Mouse (Mus musculus): Measurements from ENCODE around the gene Hs6st3.

The Hs6st3 gene

DNA sequence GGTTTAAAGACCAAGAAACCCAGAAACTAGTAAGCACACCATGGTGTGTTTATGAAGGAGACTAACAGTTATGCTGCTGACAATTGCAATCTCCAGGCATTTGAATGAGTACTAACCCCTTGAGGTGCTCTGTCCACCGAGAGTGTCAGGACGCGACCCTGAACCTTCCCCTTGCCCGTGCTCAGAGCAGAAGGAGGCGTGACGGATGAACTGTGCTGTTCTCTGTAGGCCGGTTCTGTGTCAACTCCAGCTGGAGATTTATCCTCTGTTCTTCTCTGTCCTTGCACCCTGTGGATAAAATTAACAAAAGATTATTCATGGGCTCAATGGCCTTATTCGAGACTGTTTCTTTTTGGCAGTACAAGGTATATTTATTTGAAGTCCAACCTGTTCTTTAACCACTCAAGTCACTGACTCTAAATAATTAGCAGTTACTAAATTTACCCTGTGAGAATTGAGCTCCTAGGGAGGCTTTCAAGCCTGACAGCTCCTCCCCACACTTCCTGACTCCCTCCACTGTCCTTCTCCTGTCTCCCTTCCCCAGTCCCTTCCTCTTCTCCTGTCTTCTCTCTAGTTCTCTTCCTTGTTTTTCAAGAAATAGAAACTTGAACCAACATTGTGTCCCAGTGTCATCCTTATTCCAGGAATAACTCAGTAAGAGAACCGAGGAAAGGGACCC, 659.2 kb downstream of the Hs6st3 start:
- in situ Hi-C loops (cut with MboI) = no loop called here

DNA sequence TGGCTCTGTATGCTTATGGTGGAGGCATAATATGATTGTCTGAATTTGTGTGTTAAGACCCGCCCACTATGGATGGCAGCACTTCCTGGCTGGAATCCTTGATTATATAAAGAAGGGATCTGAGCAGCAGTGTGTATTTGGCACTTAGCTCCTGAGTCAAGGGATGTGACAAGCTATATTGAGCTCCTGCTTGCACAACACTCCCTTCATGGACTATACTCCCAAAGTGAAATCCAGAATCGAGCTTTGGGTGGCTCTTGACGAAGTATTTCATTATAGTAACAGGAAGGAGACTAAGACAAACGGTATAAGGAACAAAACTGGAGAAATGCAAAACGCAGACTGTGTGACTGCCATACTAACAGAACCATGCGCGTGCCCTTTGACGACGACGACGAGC, 660.4 kb downstream of the Hs6st3 start:
- in situ Hi-C loops (cut with MboI) = no loop called here

DNA sequence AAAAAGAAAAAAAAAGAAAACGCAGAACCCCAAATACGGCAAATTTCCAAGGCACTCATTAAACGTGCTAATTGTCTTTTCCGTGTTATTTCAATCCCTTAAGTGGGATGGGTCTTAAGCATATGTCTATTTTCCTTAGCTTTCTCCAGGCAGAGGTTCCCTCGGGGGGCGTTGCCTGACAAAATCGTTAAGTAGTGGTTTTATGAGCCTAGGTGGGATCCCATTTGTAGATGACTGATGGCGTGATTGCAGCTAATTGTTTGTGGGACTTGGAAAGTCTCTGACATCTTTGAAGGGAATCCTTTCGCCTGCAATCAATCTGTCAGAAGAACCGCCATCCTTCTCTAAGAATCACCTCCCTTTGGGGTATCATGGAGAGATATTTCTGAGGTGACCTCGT, 662.7 kb downstream of the Hs6st3 start:
- in situ Hi-C loops (cut with MboI) = no loop called here

DNA sequence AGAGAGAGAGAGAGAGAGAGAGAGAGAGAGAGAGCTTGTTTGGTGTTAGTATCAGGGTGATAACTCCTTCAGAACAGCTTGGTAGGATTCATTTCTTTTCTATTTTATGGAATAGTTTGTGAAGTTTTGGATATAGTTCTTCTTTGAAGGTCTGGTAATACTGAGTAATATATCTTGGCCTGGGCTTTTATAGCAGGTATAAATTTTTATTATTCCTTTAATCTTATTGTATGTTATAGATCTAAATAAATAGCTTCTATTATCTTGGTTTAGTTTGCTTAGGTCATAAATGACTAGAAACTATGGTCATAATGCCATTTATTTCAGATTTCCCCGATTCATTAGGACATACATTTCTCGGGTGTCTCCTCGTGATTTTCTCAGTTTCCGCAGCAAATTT, 675.8 kb downstream of the Hs6st3 start:
- in situ Hi-C loops (cut with MboI) = no loop called here

DNA sequence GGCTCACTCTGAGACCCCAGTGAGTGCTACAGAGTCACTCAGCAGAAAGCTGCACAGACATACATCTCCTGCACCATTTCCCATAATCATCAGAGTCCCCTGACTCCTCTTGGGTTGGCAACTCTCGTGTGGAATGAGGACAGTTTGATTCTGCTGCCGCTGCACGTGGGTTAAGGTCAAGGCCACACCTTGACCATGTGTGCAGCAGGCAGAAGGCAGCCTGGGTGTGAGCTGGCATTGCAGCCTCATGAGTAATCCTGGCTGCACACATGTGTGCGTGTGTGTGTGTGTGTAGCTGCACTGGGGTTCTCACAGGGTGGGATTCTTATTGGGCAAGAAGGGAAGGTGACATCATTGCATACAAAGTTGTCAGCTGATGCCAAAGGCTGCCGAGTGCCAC, 677.5 kb downstream of the Hs6st3 start:
- in situ Hi-C loops (cut with MboI) = no loop called here

DNA sequence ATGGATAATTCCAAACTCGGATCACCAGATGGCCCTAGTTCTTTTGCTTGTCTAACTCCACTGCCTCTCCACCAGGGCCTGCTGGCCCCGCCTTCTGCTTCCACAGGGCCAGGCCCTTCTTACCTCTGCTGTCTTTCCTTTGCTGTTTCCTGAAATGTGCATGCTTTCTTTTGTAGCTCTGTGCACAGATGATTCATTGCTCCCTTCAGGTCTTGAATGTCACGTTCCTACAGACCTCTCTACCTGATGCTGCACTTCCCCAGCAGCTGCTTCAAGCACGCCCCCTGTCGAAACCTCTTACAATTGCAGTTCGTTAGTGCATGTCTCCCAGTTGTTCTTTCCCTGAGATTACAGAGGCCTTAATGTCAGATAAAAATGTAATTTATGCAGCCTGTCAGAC, 682.4 kb downstream of the Hs6st3 start:
- in situ Hi-C loops (cut with MboI) = no loop called here

DNA sequence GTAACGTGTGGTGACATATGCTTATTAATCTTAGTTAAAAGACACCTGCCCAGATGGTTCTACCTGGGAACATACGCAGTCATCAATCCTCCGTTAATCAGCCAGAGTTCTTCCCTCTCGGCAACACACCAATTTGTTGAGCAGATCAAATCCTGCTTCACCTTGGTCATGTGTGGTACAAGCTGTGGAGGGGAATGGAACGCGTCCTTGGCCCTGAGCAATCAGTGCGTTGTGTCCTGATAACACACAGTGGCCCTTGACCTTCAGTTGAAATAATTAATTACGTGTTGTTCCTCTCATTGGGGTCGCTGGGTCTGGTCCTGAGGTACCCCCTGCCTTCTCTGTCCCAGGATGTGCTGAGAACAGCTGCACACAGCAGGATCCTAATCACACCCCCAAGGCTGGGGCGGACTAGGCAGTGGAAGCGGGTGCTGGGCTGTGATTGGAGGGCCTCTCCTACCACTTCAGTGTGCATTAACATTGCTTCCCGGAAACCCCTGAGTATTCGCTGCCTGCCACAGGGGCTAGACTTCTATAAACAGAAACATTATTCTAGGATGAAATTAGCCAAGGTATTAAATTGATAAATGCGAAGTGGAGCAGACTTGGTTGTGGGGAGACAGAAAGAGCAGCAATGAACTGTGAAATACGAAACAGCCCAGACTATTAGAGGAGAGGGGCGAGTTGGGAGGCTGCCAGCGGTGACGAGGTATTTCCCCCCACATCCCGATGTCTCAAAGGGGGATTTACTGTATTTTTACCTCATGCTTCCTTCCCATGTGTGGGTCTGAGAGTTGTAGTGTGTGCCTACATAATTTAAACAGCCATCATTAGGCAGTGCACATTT, 693.2 kb downstream of the Hs6st3 start:
- in situ Hi-C loops (cut with MboI) = no loop called here

DNA sequence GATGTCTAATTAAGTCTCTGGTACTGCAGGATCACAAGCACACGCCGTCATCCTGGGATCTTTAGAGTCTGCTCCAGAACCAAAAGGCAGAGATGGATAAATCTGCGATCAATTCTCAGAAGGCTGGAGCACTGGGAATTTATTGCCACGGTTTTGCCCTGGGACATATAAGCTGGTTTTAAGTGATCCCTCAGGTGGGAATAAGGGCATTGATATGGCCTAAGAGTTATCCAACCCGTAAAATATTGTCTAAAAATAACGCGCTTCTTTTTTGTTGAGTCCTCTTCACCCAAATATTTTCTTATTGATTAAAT, 693.8 kb downstream of the Hs6st3 start:
- in situ Hi-C loops (cut with MboI) = no loop called here

DNA sequence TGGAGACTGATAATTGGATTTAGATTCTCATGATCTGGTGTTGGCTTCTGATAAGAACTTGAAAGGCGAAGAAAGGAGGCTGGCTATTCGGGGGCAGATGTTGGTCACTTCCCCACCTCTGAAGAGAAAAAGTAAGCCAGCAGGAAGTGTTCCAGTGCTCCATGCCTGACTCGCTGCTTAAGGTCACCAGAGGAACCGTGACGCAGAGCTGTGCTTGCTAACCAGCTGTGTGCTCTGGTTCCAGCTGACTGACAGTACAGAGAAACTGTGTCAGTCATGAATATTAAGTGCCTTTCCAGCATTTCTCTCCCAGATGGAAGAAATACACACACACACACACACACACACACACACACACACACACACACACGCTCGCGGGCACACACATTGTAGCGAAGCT, 694.8 kb downstream of the Hs6st3 start:
- in situ Hi-C loops (cut with MboI) = no loop called here

DNA sequence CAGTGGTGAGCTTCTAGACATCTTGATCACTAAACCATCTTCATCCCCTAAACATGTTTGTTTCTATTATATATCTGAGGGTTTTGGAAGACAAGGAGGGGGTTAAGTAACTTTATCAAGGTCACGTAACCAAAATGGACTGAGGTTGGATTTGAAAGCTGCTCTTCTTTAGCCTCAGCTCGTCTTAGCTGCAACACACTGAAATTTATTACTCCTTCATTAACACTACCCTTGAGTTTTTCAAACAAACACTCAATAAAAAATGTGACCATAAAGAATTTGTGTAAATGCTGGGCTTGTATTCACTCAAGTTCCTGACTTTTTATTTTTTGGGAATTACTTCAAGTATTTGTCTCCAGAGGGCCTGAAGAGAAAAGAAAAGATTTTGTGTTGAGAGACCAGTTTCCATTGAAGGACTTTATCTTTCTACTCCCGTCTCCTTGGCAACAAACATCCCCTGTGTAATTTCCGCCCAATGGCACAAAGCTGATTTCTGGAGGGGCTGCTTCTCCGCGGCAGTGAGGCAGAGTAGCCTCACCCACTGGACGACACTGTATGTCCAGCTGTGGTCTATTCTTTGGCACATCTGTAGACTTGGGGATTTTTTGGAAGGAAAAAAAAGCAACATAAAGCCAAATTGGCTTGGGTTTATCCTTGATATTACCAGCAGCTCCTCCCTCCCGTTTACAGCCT, 696.0 kb downstream of the Hs6st3 start:
- in situ Hi-C loops (cut with MboI) = no loop called here

DNA sequence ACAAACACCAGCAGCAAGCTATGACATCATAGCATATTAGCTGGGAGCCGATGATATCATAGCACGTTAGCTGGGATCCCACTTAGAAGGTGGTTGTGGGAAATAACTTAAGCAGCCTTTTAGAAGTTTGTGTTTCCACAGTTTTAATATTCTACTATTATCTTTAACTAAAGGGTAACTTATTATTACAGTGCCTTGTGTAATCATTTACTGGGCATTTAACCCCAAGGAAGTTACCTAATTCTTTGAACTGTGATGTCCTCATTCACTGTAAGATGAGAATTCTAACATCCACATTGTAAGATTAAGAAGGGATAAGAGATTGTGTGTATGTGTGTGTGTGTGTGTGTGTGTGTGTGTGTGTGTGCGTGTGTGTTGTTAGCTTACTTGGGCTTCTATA, 697.9 kb downstream of the Hs6st3 start:
- in situ Hi-C loops (cut with MboI) = no loop called here

DNA sequence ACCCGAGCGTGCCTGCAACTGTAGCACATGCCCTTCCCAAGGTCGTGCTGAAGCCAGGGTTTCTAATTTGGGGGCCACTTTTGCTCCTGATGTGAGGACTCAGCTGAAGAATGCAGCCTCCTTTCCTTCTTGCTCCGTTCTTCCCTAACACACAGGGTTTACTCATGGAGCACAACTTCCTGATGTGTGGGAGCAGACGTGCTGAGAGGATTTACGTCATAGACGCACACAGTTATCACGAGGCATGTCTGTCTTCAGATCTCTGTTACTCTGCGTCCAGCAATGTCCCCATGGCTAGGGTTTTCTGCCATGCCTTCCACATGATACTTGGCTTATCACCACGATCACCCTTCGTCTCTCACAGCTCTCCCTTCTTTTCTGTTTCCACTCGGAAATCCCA, 709.4 kb downstream of the Hs6st3 start:
- in situ Hi-C loops (cut with MboI) = no loop called here

DNA sequence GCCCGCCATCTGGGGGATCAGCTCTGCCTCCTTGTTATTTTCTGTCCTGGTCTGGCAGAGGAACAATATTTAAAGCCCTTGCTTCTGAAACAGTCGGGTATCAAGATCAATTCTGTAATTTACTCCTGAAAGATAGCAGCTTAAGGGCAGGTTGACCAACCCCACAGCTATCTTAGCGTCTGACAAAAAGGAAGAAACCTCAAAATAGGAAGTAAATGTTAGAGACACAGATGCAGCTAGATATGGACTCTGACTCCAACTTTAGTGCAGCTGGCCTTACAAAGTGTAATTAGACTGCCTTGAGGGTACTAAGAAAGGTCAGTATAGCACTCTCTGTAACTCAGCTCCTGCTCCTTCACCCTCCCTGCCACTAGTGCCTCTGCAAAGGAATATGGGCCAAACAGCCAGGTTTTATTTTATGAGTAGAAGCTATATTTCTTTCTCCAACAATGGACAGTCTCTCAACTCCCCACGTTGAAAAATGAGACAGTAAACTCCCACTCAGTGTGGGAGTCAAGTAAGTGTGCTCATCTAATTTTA, 710.7 kb downstream of the Hs6st3 start:
- in situ Hi-C loops (cut with MboI) = no loop called here

DNA sequence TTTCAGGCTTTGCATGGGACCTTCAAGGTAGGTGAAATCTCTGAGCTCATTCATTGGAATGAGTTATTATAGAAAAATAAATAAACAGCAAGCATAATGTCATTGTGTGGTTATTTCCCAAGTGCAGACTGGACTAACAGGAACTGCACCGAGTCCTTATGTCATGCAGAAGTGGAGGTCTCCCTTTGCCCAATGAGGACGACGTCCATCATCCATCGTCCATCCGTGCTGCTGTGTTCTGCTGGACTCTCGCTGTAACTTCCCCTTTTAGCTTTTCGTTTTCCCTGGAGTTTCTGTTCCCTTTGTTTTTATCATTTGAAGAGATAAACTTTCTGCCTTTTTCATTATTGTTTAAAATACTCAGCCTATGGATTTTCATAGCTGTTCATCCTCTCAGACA, 711.2 kb downstream of the Hs6st3 start:
- in situ Hi-C loops (cut with MboI) = no loop called here

DNA sequence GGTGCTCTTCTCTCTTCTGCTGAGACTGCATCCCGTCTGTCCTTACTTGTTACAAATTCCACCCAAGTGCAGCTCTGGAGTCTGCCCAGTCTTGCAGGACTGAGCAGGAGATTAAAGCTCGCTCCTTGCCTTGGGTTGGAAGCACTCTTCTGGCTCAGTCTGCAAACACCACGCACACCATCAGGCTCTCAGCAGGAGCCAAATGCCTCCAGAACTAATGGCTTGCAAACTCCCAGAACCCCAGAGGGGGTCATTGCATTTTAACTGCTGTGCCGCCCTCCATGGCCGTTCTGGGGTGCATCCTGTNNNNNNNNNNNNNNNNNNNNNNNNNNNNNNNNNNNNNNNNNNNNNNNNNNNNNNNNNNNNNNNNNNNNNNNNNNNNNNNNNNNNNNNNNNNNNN, 714.0 kb downstream of the Hs6st3 start:
- in situ Hi-C loops (cut with MboI) = no loop called here

DNA sequence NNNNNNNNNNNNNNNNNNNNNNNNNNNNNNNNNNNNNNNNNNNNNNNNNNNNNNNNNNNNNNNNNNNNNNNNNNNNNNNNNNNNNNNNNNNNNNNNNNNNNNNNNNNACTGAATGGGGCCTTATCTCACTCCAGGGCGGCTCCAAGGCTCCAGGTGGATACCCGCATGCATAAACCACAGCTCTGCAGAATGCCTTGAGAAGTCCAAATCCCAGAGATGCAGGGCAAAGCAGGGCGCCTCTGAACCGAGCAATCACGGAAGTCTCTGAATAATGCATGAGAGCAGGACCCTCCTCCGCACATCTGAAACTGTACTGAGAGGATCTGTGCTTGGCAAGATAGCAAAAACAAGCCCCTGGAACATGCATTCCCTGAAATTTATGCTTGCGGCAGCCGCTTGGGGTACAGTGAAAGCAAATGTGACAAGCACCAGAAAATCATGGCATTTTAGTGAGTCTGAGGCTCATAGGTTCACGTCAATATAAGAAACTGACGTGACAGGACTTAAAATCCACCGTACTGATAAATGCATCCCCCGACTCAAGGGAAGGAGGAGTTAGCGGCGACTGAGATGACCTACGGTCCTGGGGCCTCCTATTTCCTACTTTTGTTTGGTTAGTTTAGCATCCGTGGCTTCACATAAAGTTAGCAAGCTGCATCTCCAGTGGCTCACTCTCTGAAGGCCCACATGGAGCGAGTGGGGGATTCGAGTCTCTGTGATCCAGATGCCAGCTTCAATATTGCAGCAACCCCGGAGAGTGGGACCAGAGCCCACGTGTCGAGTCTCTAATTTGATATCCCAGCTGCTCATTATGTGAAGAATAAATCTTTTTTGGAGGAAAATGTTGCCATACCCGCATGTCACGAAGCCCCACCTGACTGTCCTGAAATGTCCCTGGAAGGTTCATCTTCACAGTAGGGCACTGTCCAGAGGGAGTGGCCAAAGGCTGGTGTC, 719.5 kb downstream of the Hs6st3 start:
- in situ Hi-C loops (cut with MboI) = no loop called here

DNA sequence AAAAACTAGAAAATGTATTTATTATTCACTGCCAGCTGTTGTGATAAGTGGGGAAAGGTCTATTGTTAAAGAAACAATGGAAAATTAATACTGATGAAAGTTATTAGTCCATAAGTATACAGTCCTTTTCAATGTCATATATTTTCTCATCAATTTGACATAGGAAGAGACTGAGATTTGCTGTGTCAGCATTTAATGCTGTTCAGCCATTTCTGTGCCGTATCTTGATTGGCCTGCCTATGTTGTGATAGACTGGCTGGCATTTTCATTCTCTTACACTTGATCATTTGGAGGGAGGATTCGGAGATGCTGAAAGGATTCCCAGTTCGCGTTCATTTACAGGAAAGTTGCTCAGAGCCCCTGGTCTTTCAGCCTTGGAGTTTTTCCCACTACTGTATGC, 735.5 kb downstream of the Hs6st3 start:
- in situ Hi-C loops (cut with MboI) = no loop called here

DNA sequence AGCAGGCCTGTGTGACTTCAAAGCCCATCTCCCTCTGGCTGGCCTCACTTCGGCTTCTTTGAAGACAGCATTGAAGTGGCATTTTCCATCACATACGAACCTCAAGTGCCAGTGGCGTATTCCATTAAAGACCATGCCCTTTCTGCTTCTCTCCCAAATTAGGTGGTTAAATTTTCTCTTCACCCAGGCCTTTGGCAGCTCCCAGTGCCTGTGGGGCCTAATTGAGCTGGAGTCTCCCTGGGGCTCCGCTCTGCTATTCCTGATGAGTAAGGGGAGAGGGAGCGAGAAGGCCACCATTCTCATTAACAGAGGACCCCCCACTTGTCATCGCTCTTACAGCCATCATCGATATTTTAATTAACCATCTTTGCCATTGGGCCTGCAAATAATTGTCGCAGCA, 754.8 kb downstream of the Hs6st3 start:
- in situ Hi-C loops (cut with MboI) = no loop called here

DNA sequence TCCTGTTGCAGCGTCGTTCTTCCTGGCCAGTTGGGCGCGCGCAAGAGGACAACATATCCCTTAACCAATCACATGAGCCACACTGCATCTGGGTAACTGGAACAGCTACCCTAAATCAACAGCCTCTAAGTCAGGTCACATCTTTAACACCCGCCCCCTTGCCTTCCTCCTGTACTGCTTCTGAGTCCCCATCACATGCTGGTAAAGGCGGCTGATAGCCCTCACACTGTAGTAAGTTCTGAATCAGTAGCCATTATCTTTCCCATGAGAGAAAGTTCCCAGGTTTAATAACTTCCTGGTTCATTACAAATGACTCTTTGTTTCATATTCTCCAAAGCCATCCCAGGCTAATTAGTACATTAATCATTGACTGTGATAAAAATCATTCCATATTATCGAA, 757.0 kb downstream of the Hs6st3 start:
- in situ Hi-C loops (cut with MboI) = no loop called here

DNA sequence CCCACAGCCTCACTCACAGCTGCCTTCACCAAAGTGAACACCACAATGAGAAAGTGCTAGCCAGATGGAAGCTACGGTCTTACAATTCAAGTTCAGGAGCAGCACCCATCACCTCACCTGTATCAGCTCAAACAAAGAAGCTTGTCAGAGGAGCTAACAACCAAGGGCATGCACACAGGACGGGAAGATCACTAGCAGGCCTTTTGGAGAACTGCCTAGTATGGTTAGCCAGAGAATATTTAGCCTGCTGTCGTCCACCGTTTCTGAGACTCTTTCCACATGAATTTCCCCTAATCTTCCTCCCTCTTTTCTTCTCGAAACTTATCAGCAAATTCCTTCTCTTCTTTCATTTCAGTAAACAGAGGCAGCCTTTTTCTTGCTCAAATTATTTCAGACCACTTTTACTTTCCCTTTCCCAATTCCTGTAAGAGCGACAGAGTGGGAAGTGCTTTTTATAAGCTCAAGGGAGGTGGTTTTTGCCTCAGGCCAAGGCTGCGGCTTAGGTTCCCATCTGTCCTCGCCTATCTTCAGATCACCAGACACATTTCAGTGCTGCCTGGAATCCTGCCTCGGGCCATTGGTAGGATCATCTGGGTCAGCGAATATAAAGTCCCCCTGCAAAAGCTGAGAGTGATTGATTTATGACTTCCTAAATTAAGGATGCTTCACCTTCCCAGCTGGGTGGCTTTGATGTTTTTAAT, 757.8 kb downstream of the Hs6st3 start:
- in situ Hi-C loops (cut with MboI) = no loop called here

DNA sequence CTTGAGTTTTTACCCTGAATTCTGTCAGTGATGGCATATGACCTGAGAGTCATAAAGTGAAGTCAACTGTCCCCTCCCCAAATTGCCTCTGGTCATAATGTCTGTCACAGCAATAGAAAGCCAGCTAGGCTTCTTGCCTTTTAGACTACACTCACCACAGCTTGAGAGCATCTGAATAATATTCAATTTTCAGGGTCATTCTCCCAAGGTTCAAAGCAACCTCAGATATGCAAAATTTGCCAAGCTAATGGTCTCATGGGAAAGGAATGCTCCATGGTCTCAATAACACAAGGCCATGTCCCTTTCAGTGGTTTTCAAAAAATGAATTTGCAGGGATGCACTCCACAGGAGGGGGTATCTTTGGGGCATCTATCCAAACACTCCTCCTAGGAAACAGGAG, 764.3 kb downstream of the Hs6st3 start:
- in situ Hi-C loops (cut with MboI) = no loop called here
